Mouse (Mus musculus) megakaryocyte, adult 5-6 weeks (primary cell): ENCODE measurements around the gene Ptch1. TPM values are rescaled to one million over a fixed set of nuclear protein-coding genes. Genes with fewer than 3 reads are reported as not detected.

Experiments used
- ATAC-seq: 2 replicates; pipeline ENCODE4 v1.8.0; 2016; ENCODE audit warnings: mild to moderate bottlenecking, inconsistent platforms; ENCODE audit not compliant: poor library complexity, severe bottlenecking
- total RNA-seq, 2 experiments: library from RNA; stranded (forward) in 1 of 2; stranded (reverse) in 1 of 2; fragments of 153-499, 151-499 nt in 1 of 2; fragments of 221-1000, 200-1000 nt in 1 of 2; gene quantifications; 2 replicates each; pipeline versions ENCODE4 v1.2.3 to v1.2.4; 2015 to 2017

Ptch1 gene
- total RNA-seq (2015) (3.1 and 3.6 TPM in 2 replicates), total RNA-seq (2017) (2.3 and 2.5 TPM in 2 replicates)

DNA sequence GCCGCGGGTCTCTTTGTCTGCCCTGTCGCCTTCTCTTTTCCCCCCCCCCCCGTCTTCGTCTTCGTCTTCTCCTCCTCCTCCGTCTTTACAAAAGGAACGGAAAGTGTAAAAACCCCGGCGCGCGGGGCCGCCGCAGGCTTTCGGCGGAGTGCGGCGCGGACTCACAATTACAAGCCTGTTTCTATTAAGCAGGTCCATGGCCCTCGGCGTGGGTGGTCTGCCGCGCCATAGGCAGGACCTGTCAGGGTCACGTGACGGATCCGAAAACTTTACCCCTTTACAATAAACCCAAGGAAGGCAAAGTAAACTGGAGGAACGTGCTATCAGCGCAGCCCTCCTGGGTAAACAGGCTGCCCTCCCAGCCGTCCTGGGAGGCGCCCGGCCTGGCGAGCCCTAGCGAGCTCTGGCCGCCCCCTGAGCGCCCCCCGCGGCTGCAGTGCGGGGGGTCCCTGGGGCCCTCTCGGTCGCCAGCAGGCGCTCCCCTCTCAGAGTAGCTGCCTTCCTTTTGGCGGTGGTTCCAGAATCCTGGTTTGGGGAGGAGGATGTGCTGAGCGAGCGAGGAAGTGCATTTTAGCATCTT lies at the start of gene Ptch1:
Gene Ptch1, minus strand, starts transcription at position 343 of the 580 bp plus-strand sequence.
- ATAC-seq: peak; percentile 14; the same call in 1 of the 2 replicates

DNA sequence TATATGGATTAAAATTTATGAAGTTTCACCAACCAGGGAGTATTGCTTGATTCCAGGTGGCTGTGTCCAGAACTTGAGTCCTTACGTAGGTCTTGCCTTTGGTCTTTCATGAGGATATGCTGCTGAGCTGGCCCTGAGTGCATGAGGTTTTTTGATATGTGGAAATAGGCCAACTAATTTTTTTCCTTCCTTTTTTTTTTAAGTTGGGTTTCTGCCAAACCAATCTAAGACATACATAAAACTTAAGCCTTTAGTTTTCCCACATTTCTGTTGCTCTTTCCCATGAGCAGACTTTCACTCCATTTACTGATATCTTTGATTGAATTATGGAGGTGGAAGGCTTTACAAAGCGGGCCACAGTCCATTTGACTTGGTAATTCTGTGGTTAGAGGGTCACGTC lies 47.9 kb upstream of the Ptch1 start:
- no peak for ATAC-seq

DNA sequence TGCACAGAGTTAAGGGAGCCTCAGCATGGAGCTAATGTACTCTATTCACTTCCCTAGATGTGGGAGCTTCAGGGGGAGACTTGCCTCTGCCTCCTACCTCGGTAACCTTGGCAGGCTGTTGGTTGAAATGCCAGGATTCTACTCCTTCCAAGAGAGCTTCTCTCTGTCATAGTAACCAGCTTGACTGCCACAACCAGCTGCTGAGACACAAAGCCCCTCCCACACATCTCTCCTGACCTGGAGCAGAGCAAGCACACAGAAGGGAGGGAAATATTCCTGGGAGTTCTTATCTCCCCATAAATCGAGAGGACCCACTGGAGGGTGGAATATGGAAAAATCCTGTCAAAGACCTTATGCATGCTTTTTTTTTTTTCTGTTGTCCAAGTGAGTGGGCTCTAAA lies 39.8 kb upstream of the Ptch1 start:
- no peak for ATAC-seq

DNA sequence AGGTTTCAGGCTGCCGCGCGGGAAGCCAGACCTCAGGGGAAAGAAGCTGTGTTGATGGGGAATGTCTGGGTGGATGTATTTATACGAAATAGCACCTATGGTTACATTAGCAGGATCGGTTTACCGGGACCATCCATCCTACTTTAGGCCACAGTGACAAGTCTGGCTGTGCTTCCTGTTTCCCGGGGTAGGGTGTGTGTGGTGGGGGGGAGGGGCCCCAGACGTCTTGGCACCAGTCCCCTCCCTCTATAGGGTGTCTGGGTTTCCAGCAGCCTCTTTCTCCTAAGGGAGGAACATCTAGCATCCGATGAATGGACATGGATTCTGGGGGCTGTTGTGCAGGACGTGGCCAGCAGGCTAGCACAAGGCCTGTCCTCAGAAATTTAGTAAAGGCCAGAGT lies 36.3 kb upstream of the Ptch1 start:
- no peak for ATAC-seq

DNA sequence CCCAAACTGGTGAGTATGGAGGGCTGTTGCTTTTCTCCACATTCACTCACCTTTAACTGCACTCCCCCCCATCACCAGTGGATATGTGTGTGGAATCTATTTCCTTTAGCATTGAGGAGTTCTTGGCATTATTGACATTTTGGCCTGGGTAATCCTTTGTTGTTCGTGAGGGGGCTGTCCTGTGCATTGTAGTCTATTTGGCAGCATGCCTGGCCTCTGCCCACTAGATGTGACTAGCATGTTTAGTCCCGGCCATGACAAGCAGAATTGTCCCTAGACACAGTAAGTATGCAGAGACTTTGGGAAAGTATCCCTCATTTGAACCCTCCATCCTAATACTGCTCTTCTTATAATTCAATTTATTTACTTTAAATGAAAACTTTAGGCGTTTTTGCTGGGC lies 24.2 kb upstream of the Ptch1 start:
- no peak for ATAC-seq

DNA sequence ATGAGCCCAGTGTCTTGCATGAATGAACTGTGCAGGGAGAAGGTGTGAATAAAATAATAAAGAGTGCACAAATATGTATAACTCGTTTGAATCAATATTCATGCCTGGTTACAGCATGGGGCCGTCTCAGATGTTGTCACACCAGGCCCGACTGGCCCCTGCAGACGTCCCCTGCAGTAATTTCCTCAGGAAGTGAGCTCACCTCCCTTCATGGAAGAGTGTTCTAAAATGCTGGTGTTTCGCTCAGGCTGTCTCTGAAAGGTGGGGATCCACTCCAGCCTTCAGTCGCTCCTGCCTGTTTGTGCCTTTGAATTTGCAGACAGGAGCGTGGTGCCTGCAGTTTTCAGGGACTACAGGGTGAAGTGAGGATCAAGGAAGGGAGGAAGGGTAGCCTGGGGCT lies 22.5 kb upstream of the Ptch1 start:
- ATAC-seq: no peak

DNA sequence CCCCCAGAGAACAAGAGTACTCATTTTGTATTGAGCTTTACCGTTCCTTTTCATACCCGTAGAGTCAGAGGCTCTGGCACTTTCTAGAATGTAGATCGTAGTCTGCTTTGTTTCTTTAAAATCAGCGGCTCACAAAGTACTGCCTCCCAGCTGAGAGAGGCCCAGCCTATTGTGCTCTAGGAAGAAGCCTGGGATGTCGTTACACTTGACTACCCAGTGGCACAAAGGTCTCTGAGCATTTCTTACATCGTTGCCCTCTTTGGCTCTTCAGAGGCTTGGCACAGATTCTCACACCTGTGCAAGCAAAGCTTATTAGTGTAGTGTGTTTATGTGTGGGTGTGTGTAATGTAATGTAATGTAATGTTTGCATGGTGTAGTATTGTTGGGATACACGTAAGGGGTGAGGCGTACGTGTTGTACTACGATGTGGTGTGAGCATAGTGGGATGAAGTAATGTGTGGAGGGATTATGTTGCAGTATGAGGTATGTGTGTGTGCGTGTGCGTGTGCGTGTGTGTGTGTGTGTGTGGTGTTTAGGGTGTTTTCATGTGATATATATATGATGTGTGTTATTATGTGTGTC lies 20.2 kb upstream of the Ptch1 start:
- ATAC-seq: no peak

DNA sequence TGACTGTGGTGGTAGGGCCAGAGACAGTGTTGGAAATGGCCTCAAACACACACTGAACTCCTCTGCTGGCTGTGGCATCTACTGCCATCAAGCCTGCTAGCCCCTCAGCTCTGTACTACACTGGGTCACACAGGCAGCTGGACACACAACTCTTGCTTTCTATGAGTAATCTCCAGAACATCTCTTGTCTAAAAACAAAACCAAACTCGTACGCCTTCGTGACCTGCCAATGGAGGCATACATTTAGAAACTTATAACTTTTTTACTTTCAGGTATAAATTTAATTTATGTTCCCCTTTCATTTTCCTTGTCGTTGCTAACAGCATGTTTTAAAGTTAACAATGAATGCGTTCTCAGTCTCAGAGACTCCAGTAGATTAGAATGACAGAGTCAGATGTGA lies 19.4 kb upstream of the Ptch1 start:
- no peak for ATAC-seq

DNA sequence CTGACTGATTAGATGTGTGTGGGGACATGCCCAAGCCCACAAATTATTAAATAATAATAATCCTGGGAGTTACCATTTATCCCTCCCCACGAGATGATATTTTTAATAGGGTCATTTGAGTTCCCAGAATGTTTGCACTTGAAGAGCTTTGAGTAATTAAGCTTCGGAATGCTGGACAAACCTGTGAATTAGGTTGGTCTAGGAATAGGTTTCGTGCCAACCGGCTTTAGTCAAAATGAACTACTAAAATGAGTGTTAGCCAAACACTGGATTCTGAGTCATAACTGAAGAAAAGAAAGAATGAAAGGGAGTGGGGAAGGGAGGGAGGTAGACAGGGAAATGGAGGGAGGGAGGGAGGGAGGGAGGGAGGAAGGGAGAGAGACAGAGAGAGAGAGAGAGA lies 1.2 kb upstream of the Ptch1 start:
- no peak for ATAC-seq

DNA sequence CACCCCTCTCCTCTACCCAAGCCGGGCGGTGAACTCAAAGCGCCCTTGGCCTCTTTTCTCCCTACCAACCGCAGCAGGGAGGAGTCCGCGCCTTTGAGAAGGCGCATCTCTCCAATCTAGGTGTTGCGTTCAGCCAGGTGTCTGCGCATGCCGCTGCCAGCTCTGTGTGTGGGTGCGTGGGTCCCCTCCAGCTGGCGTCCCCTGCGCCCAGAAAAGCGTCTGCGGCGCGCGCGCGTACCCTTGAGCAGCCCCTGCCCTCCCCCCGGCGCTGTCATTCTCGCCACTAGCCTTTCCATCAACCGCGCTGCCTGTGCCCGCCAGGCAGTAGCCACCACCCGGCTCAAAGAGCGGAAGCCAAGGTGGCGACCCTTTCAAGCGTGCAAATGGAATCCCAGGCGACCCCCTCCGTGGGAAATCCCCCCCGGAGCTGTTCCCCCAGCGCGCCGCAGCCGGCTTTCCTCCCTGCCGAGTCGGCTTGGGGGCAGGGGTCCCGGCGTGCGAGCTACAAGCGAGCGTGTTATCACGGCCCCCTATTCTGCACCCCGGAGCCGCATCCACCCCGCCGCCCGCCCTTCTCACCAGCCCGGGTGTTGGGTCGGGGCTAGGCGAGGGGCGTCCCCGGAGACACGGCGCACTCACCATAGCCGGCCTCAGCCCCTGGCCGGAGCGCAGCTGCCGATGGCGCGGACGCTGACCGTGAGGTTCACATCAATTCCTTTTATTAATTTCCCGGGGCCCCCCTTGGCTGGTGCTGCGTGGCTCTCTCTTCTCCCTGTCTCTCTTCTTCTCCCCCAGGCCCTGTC lies 744 bp downstream of the Ptch1 start:
- 0 out of 2 replicates have a peak, but pooled peaks have one; percentile 15 for ATAC-seq

DNA sequence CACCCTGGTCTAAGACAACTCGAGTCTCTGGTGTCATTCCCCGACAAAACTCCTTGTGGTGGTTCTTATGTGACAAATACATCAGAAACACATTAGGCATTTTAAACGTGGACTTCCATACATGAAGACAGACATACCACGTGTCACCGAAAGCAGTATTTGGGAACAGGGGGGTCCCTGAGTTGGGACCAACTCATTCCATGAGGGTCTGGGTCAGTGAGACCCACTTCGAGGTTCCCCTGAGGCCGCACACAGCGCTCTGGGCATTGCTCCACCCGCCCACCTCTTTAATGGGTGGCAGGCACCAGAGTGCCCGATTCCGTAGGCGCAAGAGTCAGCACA lies 1.3 kb downstream of the Ptch1 start:
- ATAC-seq: no peak

DNA sequence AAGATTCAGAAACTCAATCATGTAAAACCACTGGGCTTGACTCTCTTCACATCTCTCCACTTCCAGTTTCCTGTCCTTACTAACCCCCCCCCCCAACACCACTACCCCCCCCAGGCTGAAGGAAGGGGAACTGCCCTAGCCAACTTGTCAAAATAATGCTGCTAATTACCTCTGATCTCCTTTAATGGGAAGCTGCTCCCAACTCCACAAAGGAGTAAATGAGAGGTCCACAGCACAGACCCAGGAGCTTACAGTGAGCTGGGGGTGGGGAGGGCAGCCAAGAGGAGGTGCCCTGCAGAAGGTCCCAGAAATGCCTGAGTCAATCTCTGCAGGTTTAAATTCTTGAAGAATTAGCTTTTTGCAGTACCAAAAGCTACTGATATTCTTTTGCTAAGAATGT lies 2.9 kb downstream of the Ptch1 start:
- no peak for ATAC-seq

DNA sequence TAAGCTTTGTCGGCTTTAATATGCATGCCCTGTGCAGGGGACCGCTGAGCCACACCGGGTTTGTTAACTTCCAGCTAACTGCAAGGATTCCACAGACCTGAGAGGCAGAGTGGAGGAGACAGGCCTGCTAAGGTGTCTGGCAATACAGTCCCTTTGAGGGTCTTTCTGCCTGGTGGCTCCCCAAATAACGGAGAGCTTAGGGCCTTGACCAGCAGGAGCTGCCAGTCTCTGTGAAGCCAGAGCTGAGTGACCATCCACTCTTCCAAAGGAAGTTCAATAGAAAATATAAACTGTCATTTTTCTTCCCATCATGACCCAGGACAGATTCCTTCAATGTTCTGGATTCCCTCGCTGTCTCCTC lies 4.0 kb downstream of the Ptch1 start:
- ATAC-seq: no peak

DNA sequence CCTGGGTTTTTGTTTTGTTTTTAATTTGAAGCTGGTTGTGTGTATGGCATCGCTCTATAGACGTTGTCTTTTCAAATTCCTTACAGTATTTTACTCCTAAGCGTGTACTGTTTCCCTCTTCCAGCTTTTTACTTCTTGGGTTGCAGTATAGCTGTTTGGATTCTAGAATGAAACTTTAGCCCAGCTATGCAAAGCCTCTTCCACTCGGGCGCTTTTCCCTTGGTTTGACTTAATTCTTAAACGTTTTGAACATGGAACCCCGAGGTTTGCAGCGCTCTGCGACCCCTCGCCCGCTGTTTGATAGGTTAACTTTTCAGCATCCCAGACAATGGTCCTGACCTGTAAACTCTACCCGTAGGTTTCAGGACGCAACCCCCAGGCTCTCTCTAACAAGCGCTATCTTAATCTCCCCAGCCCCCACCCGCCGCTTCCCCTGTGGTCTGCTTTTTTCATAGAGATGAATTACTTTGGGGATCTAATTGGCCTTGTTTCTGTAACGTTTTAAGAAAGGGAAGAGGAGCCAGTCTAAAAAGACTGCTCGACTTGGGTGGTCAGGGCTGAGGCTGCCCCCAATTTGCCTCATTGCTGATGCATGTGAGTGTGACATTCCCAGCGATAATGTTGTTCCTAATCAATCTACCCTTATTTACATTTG lies 4.5 kb downstream of the Ptch1 start:
- no peak for ATAC-seq

DNA sequence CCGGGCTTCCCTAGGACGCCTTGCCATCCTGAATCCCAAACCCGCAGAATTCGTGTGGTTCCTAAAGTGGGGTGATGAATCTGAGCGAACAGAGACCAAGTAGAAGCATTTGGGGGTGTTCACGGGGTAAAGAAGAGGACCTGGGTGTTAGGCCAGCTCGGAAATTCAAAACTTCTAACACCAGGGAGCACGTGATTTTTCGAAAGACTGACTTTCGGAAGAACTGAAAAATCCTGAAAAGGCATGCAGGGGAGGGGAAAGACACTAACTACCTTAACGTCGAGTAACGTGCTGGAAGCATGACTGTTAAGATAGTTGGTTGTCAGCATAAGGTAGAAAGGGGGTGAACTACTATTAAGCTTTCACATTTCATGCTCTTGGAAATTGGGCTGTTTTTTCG lies 5.1 kb downstream of the Ptch1 start:
- no peak for ATAC-seq

DNA sequence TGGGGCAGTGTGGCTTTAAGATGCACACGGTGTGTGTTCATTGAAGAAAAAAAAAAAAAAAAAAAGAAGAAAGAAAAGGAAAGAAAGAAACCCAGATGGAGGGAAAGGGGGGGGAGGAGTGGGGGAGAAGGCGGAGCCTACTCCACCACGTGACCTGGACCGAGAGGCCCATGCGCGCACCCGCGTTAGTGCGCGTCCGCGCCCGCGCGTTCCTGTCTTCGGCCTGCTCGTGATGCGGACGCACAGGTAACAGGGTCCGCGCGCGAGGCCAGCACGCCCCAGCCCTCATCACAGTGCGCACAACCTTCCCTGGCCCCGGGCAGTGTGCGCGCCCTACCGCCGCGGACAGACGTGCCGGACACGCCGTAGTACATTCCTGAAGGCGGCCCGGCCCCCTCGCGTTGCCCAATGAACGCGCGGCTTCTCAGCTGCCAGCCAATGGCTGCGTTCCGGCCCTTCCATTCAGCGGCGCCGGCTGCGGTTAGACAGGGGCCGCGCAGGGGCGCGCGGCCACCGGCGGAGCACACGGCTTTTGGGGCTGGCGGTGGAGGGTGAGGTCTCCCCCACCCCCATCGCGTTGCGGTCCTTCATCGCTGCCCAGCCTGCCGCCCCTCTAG lies 5.6 kb downstream of the Ptch1 start:
- ATAC-seq: peak; percentile 66

DNA sequence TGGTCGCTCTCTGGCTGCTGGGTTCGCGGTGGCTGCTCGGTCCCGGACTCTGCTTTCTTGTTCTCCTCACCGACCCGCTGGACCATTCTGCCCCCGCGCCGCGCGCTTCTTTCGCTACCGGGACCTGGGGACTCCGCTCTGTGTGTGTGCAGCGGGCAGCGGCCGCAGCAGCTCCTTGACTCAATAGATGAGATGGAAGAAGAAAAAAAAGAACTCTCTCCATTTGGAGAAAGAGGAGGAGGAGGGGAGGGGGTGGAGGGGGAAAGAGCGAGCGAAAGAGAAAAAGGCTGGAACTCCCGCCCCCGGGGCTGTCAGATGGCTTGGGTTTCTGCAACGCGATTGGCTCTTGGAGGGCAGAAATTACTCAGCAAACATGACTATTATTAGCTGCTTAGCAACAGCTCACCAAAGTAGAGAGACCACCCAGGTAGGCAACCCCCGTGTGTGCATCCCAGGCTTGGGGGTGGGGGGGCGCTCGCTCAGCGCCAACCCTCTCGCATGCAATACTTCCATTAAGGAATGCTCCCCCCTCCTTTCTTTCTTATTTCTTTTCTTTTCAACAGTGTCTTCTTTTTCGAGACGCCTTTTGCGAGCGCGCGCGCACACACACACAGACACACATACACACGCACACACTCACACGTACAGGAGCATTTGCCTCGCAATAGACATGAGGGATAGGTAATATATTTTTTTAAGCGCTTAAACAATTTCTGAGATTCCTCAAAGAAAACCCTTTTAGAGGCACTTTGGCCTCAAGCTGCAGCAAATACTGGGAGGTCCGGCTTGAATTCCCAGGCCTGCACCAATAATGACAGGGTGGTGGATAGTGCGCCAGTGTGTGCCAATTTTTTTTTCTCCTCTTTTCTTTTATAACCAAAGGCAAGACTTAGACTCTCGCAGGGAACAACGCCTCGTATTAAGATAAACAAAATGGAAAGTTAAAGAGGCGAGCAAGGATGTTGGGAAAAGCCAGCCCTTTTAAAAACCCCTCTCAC lies 7.1 kb downstream of the Ptch1 start:
- peak; percentile 14; the same call in 1 of the 2 replicates for ATAC-seq

DNA sequence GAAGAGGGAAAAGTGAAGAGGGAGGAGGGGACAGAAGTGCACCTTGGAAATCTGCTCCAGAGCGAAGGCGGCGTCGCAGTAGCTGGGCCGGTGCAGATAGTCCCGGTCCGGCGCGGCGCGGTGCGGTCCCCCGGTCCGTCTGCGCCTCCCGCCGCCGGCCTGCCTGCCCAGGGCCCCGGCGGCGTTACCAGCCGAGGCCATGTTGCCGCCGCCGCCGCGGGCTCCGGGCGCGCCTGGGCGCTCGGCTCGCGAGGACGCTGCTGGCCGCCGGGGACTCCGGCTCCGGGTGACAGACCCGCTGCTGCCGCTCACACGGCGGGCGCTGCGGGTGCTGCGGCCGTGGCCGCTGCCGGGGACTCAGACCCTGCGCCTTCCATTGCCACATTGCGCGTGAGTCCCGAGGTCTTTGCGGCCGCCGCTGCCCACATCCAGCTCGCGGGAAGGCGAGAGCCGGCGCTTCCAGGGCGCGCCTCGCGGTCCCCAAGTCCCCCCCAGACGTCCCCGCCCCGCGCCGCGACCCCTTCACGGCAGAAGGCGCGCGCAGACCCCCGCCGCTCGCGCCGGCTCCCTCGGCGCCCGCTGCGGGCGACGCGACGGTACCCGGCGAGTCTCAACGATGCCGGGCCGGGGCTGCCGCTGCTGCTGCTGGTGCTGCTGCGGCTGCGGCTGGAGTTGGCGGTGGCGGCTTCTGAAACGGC lies 7.9 kb downstream of the Ptch1 start:
- ATAC-seq: no peak

DNA sequence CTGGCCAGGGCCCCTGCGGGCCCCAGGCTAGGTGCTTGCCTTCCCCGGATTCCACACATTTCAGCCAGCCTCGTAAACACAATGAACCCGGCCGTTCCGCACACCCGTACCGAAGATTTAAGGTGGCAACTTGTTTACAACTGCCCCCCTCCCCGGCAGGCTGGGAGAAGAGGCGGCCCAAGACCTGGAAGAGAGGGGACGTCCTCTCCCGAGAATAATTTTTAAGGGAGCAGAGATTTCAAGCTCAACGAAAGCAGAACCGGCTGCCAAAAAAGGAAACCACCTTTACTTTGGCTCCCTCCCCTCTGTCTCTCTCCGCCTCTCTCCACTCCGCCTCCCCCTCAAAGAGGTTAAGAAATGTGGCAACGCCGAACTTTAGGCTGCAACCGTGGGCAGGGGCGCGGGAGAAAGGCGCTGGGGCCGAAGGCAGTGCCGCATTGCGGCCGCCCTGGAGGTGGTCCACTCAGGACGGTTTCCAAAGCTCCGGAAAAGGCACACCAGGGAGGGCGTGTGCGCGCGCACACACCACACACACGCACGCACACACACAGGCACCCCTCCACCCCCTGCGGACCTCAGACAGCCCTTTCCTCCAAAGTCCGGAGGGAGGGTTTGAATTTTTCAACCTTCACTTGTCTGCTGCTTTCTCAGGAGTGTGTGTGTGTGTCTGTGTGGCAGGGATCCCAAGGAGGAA lies 8.6 kb downstream of the Ptch1 start:
- ATAC-seq: peak; percentile 20
